ENCODE assay signal across 12 mouse cellular contexts in the genomic region with DNA sequence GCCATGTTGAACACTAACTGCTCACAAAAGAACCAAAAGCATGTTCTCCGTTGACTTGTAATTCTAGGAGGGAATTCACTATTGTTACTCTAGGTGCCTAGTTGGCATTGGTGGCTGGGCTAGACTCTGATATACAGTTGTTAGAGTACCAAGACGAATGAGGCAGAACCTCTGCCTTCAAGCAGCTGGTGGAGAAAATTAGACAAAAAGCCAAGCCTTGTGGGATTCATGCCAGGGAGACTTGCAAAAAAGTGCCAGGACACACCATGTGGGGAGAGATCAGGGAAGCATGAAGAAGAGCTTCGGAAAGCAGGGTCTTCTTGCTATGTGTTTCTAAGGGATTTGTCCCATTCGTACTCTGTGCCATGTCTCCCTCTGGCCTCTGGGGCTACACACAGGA.
"Had no signal": no experiment of that assay in that cellular context is flagged by ENCODE, and none has a peak within 500 bp of the region (broad histone marks: within the 10 kb centered on the region; RNA-seq: fewer than 3 reads in every experiment).

No protein-coding gene starts in this region.

- DNase-seq: gastrocnemius, postnatal 14 days; gastrocnemius, postnatal 36 days; heart, adult 18-20 months; heart, postnatal 14 days; heart, postnatal 36 days; kidney, adult 11 months; kidney, adult 2 months; kidney, adult 9 months; kidney, postnatal 14 days; kidney, postnatal 36 days; layer of hippocampus, adult 9-11 months; layer of hippocampus, postnatal 36 days had no signal
